Mouse (Mus musculus): ENCODE measurements around the gene E030025P04Rik. TPM values are rescaled to one million over a fixed set of nuclear protein-coding genes. Genes with fewer than 3 reads are reported as not detected.

E030025P04Rik gene
- polyA plus RNA-seq, 1 experiment from 2014 or later = not detected

- DNase-seq (no peak), ATAC-seq (ENCODE audit: low read depth) (no peak)
- Histone ChIP-seq H3K27ac (no peak overlapping the region), H3K36me3 (no peaks in the 10 kb centered on the region), H3K4me2 (no peak overlapping the region), H3K4me1 (replicated peaks) (no peaks in the 10 kb centered on the region), H3K4me3 (replicated peaks) (no peak overlapping the region), H3K9me3 (replicated peaks) (no peaks in the 10 kb centered on the region), H3K27me3 (no peaks in the 10 kb centered on the region), H3K9ac (no peak overlapping the region)
- WGBS (ENCODE audit: insufficient replicate concordance) = 49% methylated on average over 7 of the region's 7 CpGs
Observed at GRCm38 (mm10) chr11:109144890-109145341, 747 bp upstream of the E030025P04Rik start.

- no peaks in the 10 kb centered on the region for H3K4me1 ChIP-seq (replicated peaks)
- H3K9ac ChIP-seq = no peak overlapping the region
- 67% methylated on average over 7 of the region's 7 CpGs for WGBS (ENCODE audit: insufficient replicate concordance)
- H3K27me3 ChIP-seq = no peaks in the 10 kb centered on the region
- no peaks in the 10 kb centered on the region for H3K9me3 ChIP-seq (replicated peaks)
- no peak for ATAC-seq (ENCODE audit: low read depth)
- no peaks in the 10 kb centered on the region for H3K36me3 ChIP-seq
- H3K27ac ChIP-seq = no peak overlapping the region
- no peak overlapping the region for H3K4me3 ChIP-seq (replicated peaks)
- DNase-seq = no peak
- no peak overlapping the region for H3K4me2 ChIP-seq
Observed at GRCm38 (mm10) chr11:109126482-109126881, 17.7 kb downstream of the E030025P04Rik start.

DNA sequence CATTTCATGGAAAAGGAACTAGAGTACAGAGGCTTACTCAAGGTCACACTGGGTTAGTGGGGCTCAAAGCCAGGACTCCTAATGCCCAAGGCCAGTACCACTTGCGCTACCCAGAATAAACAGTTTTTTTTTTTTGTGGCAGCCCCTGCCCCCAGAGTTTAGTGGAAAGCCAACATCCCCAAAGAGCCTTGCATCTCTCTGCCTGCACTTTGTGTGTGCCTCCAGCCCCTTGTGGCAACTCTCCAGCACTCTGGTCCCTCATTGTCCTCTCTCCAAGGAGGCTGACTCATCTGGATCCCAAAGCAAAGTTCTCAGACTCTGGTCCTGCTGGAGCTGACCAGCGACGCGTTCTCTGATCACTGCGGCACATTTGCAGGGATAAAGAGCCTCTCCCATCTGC, 18.7 kb downstream of the E030025P04Rik start:
- DNase-seq = no peak
- Histone ChIP-seq H3K36me3 (no peaks in the 10 kb centered on the region), H3K4me1 (replicated peaks) (no peaks in the 10 kb centered on the region), H3K27me3 (no peaks in the 10 kb centered on the region), H3K9me3 (replicated peaks) (no peaks in the 10 kb centered on the region), H3K27ac (no peak overlapping the region), H3K4me3 (replicated peaks) (no peak overlapping the region), H3K9ac (no peak overlapping the region), H3K4me2 (no peak overlapping the region)
- no peak for ATAC-seq (ENCODE audit: low read depth)
- 73% methylated on average over 5 of the region's 5 CpGs for WGBS (ENCODE audit: insufficient replicate concordance)

DNA sequence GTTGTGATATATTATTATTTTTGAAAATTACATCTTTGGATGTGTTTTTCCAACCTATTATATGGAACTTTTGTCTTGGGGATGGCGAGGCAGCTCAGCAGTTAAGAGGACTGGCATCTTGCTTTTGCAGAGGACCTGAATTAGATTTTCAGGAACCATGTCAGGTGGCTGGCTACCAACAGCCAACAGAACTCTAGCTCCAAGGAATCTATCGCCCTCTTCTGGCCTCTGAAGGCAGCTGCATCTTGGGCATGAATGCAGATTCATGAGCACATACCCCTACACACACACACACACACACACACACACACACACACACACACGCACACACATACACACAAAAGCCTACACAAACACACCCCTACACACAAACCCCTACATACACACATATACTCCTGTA, 19.9 kb downstream of the E030025P04Rik start:
- Histone ChIP-seq H3K36me3 (no peaks in the 10 kb centered on the region), H3K27me3 (no peaks in the 10 kb centered on the region), H3K27ac (no peak overlapping the region), H3K4me3 (replicated peaks) (no peak overlapping the region), H3K9me3 (replicated peaks) (no peaks in the 10 kb centered on the region), H3K4me1 (replicated peaks) (no peaks in the 10 kb centered on the region), H3K9ac (no peak overlapping the region), H3K4me2 (no peak overlapping the region)
- no peak for ATAC-seq (ENCODE audit: low read depth)
- 52% methylated on average over 3 of the region's 3 CpGs for WGBS (ENCODE audit: insufficient replicate concordance)
- no peak for DNase-seq

GRCm38 (mm10) chr11:109109826-109110346, 34.3 kb downstream of the E030025P04Rik start:
- DNase-seq = no peak
- no peaks in the 10 kb centered on the region for H3K9me3 ChIP-seq (replicated peaks)
- no peak for ATAC-seq (ENCODE audit: low read depth)

GRCm38 (mm10) chr11:109109056-109109455, 35.1 kb downstream of the E030025P04Rik start:
- Histone ChIP-seq H3K4me3 (replicated peaks) (no peak overlapping the region), H3K27ac (no peak overlapping the region), H3K9ac (no peak overlapping the region), H3K27me3 (no peaks in the 10 kb centered on the region), H3K4me1 (replicated peaks) (no peaks in the 10 kb centered on the region), H3K36me3 (no peaks in the 10 kb centered on the region), H3K4me2 (no peak overlapping the region), H3K9me3 (replicated peaks) (no peaks in the 10 kb centered on the region)
- no peak for DNase-seq
- ATAC-seq (ENCODE audit: low read depth) = no peak

More at GRCm38 (mm10) chr11:109109826-109110346, 34.3 kb downstream of the E030025P04Rik start:
- no peaks in the 10 kb centered on the region for H3K27me3 ChIP-seq
- 66% methylated on average over 11 of the region's 11 CpGs for WGBS (ENCODE audit: insufficient replicate concordance)
- no peak overlapping the region for H3K9ac ChIP-seq
- no peaks in the 10 kb centered on the region for H3K4me1 ChIP-seq (replicated peaks)
- H3K4me3 ChIP-seq (replicated peaks) = no peak overlapping the region
- H3K36me3 ChIP-seq = no peaks in the 10 kb centered on the region
- no peak overlapping the region for H3K27ac ChIP-seq
- no peak overlapping the region for H3K4me2 ChIP-seq

GRCm38 (mm10) chr11:109107518-109108205, 36.5 kb downstream of the E030025P04Rik start:
- ATAC-seq (ENCODE audit: low read depth) (no peak), DNase-seq (no peak)
- H3K27ac ChIP-seq = no peak overlapping the region
- H3K27me3 ChIP-seq = no peaks in the 10 kb centered on the region
- H3K9ac ChIP-seq = no peak overlapping the region
- no peaks in the 10 kb centered on the region for H3K4me1 ChIP-seq (replicated peaks)
- no peak overlapping the region for H3K4me2 ChIP-seq
- no peaks in the 10 kb centered on the region for H3K36me3 ChIP-seq
- 46% methylated on average over 11 of the region's 11 CpGs for WGBS (ENCODE audit: insufficient replicate concordance)
- H3K4me3 ChIP-seq (replicated peaks) = no peak overlapping the region
- no peaks in the 10 kb centered on the region for H3K9me3 ChIP-seq (replicated peaks)

DNA sequence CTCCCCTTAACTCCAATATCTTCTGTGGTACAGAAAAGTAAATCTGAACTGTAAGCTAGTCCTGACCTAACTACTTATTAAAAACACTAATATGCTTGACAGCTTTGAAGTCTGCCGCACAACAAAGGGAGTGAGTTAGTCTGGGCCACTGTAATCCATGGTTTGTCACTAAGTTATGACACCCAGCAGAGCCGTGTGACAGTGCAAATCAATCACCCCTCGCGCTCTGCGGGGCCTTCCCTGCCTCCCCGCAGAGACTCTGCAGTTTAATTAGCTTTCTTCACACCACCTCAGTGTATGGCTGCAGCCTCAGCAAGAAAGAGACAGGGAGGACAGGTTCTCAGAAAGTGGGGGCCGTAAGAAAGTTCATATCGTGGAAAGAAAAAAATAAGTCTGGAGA, 37.4 kb downstream of the E030025P04Rik start:
- DNase-seq (no peak), ATAC-seq (ENCODE audit: low read depth) (no peak)
- Histone ChIP-seq H3K36me3 (no peaks in the 10 kb centered on the region), H3K27me3 (no peaks in the 10 kb centered on the region), H3K9ac (no peak overlapping the region), H3K27ac (no peak overlapping the region), H3K4me2 (no peak overlapping the region), H3K9me3 (replicated peaks) (no peaks in the 10 kb centered on the region), H3K4me3 (replicated peaks) (no peak overlapping the region), H3K4me1 (replicated peaks) (no peaks in the 10 kb centered on the region)
- 42% methylated on average over 8 of the region's 8 CpGs for WGBS (ENCODE audit: insufficient replicate concordance)

DNA sequence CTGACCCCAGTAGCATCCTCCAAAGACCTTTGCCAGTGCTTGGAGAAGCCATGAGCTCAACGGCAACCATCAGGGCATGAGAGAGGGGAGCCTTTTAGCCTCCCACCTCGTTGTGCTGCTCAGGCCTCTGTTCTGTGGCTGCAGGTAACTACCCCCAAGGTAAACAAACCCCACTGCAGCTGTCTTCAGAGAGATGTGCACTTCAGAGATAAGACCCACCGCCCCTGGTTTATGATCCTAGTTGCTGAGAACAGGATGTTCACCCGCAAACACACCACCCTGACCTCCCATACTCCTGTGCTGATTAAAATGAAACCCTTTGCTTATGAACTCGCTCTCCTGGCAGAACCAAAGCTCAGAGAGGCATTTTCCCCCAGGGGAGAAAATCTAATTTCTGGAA, 38.0 kb downstream of the E030025P04Rik start:
- H3K9ac ChIP-seq = no peak overlapping the region
- no peak overlapping the region for H3K27ac ChIP-seq
- WGBS (ENCODE audit: insufficient replicate concordance) = 20% methylated on average over 5 of the region's 5 CpGs
- no peaks in the 10 kb centered on the region for H3K36me3 ChIP-seq
- DNase-seq (no peak), ATAC-seq (ENCODE audit: low read depth) (no peak)
- H3K27me3 ChIP-seq = no peaks in the 10 kb centered on the region
- H3K9me3 ChIP-seq (replicated peaks) = no peaks in the 10 kb centered on the region
- no peaks in the 10 kb centered on the region for H3K4me1 ChIP-seq (replicated peaks)
- H3K4me3 ChIP-seq (replicated peaks) = no peak overlapping the region
- H3K4me2 ChIP-seq = no peak overlapping the region

GRCm38 (mm10) chr11:109103386-109103785, 40.8 kb downstream of the E030025P04Rik start:
- no peak overlapping the region for H3K4me3 ChIP-seq (replicated peaks)
- H3K36me3 ChIP-seq = no peaks in the 10 kb centered on the region
- H3K9ac ChIP-seq = no peak overlapping the region
- DNase-seq = no peak
- no peak overlapping the region for H3K4me2 ChIP-seq
- no peaks in the 10 kb centered on the region for H3K4me1 ChIP-seq (replicated peaks)
- 72% methylated on average over 3 of the region's 3 CpGs for WGBS (ENCODE audit: insufficient replicate concordance)
- no peaks in the 10 kb centered on the region for H3K9me3 ChIP-seq (replicated peaks)
- no peaks in the 10 kb centered on the region for H3K27me3 ChIP-seq
- H3K27ac ChIP-seq = no peak overlapping the region
- ATAC-seq (ENCODE audit: low read depth) = no peak

DNA sequence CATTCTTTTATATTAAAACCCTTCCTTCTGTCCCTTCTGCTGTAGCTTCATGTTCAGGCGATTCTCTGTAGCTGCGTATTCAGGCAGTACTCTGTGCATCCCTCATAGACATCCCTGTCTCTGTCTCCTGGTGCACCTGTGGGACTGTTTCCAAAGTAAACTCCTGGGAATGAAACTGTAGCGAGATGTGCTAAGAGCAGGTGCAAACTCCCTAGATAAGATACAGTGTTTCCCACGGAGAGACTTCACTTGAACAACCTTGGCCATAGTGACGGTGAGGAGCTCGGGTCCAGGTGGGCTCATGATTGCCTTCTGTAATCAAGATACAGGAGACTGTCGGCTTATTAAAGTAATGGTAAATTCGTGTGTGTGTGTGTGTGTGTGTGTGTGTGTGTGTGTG, 41.5 kb downstream of the E030025P04Rik start:
- no peak overlapping the region for H3K4me2 ChIP-seq
- no peaks in the 10 kb centered on the region for H3K36me3 ChIP-seq
- WGBS (ENCODE audit: insufficient replicate concordance) = 61% methylated on average over 8 of the region's 8 CpGs
- no peak overlapping the region for H3K27ac ChIP-seq
- ATAC-seq (ENCODE audit: low read depth) = no peak
- H3K27me3 ChIP-seq = no peaks in the 10 kb centered on the region
- H3K9ac ChIP-seq = no peak overlapping the region
- H3K9me3 ChIP-seq (replicated peaks) = no peaks in the 10 kb centered on the region
- DNase-seq = no peak
- no peak overlapping the region for H3K4me3 ChIP-seq (replicated peaks)
- H3K4me1 ChIP-seq (replicated peaks) = no peaks in the 10 kb centered on the region

DNA sequence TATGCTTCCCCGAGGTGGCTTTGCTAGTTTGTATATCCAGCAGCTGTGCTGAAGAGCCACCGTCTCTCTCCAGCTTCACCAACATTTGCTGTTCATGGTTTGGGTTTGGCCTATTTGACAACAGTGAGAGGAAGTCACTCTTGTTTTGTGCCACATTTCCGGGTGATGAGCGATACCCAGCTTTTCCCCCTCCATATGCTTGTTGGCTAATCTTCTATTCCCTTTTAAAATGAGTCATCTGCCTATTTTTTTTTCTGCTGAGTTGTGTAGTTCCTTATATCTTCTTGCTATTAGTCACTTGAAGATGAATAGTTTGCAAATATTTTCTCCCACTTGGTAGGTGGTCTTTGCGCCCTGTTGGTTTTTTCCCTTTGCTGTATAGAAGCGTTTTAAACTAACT, 43.9 kb downstream of the E030025P04Rik start:
- no peak overlapping the region for H3K27ac ChIP-seq
- no peak for DNase-seq
- H3K4me2 ChIP-seq = no peak overlapping the region
- no peaks in the 10 kb centered on the region for H3K36me3 ChIP-seq
- H3K4me1 ChIP-seq (replicated peaks) = peaks cover 1% of the 10 kb centered on the region; the same call in 1 of the 2 replicates
- no peak for ATAC-seq (ENCODE audit: low read depth)
- no peak overlapping the region for H3K9ac ChIP-seq
- 68% methylated on average over 6 of the region's 6 CpGs for WGBS (ENCODE audit: insufficient replicate concordance)
- H3K9me3 ChIP-seq (replicated peaks) = no peaks in the 10 kb centered on the region
- H3K27me3 ChIP-seq = no peaks in the 10 kb centered on the region
- no peak overlapping the region for H3K4me3 ChIP-seq (replicated peaks)
